Mouse (Mus musculus) embryonic facial prominence, embryonic 11.5 days (tissue): Measurements from ENCODE around the gene Lsr. TPM values are rescaled to one million over a fixed set of nuclear protein-coding genes. Genes with fewer than 3 reads are reported as not detected.
A peak's percentile ranks its signal among the peaks of the same experiment; 100 is the strongest.

Source experiments
- ATAC-seq: fragments of 200-750 bp; cut with Nextera tagmentation; replicated peaks from 2 replicates; pipeline ENCODE4 v1.8.0; 2017; ENCODE audit warnings: low read depth; ENCODE audit not compliant: insufficient number of reproducible peaks, low FRiP score, low TSS enrichment
- DNase-seq: peaks from one replicate; pipeline ENCODE4 v3.0.0-alpha.2; 2015; ENCODE audit warnings: low spot score
- H3K27ac ChIP-seq: fragments of 300-500 bp; sonication (generic); replicated peaks from 2 replicates; pipeline ENCODE4 v1.5.1; 2014; ENCODE audit warnings: mild to moderate bottlenecking, low read depth, low read length, control low read depth
- H3K27me3 ChIP-seq: fragments of 300-500 bp; sonication (generic); 2 replicates; pipeline ENCODE4 v1.6.1; 2014; ENCODE audit warnings: mild to moderate bottlenecking, low read length, moderate library complexity, mixed read lengths; ENCODE audit not compliant: control insufficient read depth, insufficient read depth
- H3K36me3 ChIP-seq: fragments of 300-500 bp; sonication (generic); replicated peaks from 2 replicates; pipeline ENCODE4 v1.6.1; 2014; ENCODE audit warnings: low read depth, mild to moderate bottlenecking, low read length, moderate library complexity, mixed read lengths; ENCODE audit not compliant: control insufficient read depth, insufficient read depth
- H3K4me1 ChIP-seq: fragments of 300-500 bp; sonication (generic); 2 replicates; pipeline ENCODE4 v1.6.1; 2014; ENCODE audit warnings: low read length, mixed read lengths; ENCODE audit not compliant: control insufficient read depth, insufficient read depth
- H3K4me2 ChIP-seq: fragments of 300-500 bp; sonication (generic); 2 replicates; pipeline ENCODE4 v1.6.1; 2014; ENCODE audit warnings: low read depth, mild to moderate bottlenecking, control low read depth, low read length, moderate library complexity
- H3K4me3 ChIP-seq: fragments of 300-500 bp; sonication (generic); 2 replicates; pipeline ENCODE4 v1.5.1; 2014; ENCODE audit warnings: low read depth, low read length, control low read depth
- H3K9ac ChIP-seq: fragments of 300-500 bp; sonication (generic); replicated peaks from 2 replicates; pipeline ENCODE4 v1.6.1; 2014; ENCODE audit warnings: mild to moderate bottlenecking, control low read depth, low read length
- H3K9me3 ChIP-seq: fragments of 300-500 bp; sonication (generic); replicated peaks from 2 replicates; pipeline ENCODE4 v1.6.1; 2016; ENCODE audit warnings: mild to moderate bottlenecking, low read length, inconsistent platforms, mixed read lengths; ENCODE audit not compliant: control insufficient read depth
- WGBS: fragments of 180-500 bp; shearing (Covaris S2); extraction: QIAGEN DNeasy Blood & Tissue Kit; methylation state at CpG from one replicate; pipeline ENCODE4 v1.1.7; 2014; 5-methylcytosine and 5-hydroxymethylcytosine counted together
- polyA plus RNA-seq: library from polyadenylated mRNA; unstranded; fragments of >200 nt; fragmentation: Nextera tagmentation; extraction: Ambion mirVana; gene quantifications from 2 replicates; pipeline ENCODE4 v1.2.1, GENCODE M21; 2014

Gene Lsr
- polyA plus RNA-seq, 1 experiment from 2014 or later: 18.9 TPM

DNA sequence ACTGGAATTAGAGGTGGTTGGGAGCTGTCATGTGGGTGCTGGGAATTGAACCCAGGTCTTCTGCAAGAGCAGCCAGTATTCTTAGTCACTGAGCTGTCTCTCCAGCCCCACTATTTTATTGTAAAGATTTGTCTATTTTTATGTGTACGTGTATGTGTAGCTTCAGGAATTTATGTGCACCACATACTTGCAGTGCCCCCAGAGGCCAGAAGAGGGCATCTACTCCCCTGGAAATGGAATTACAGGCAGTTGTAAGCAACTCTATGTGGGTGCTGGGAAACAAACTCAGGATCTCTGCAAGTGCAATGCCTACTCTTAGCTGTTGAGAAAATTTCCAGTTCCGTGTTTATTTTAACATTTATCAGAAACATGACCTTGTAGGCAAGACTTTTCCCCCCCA is 23.2 kb upstream of the Lsr start:
- no peak for ATAC-seq
- no peak overlapping the region for H3K9ac ChIP-seq
- H3K36me3 ChIP-seq: no peaks in the 10 kb centered on the region
- H3K4me2 ChIP-seq: no peak overlapping the region
- H3K9me3 ChIP-seq: no peaks in the 10 kb centered on the region; the same call in 1 of the 2 replicates
- H3K27ac ChIP-seq: no peak overlapping the region
- no peaks in the 10 kb centered on the region for H3K4me1 ChIP-seq
- DNase-seq: no peak
- H3K27me3 ChIP-seq: no peaks in the 10 kb centered on the region
- WGBS: 91% methylated on average over 2 of the region's 2 CpGs
- no peak overlapping the region for H3K4me3 ChIP-seq

DNA sequence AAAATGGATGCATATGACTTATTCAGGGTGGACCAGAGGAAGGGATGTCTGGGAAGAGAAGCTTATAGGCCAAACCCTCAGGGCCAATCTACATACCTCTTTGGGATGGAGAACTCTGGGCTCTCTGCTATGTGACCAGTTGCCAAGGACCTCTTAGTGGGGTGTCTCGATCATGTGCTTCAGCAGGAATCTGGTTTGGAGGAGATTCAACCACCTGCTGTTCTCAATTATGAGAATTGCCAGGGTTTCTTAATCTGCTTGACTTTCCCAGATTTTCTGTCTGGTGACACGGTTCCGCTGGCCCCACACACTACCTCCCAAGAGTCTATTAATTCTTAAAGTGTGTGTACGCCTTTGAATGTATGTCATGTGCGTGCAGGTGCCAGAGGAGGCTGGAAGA is 20.7 kb upstream of the Lsr start:
- H3K9ac ChIP-seq: no peak overlapping the region
- no peak overlapping the region for H3K4me3 ChIP-seq
- WGBS: 87% methylated on average over 5 of the region's 5 CpGs
- H3K36me3 ChIP-seq: no peaks in the 10 kb centered on the region
- H3K27me3 ChIP-seq: no peaks in the 10 kb centered on the region
- no peak for ATAC-seq
- no peaks in the 10 kb centered on the region; the same call in 1 of the 2 replicates for H3K9me3 ChIP-seq
- H3K27ac ChIP-seq: no peak overlapping the region
- no peak overlapping the region for H3K4me2 ChIP-seq
- H3K4me1 ChIP-seq: no peaks in the 10 kb centered on the region
- no peak for DNase-seq

DNA sequence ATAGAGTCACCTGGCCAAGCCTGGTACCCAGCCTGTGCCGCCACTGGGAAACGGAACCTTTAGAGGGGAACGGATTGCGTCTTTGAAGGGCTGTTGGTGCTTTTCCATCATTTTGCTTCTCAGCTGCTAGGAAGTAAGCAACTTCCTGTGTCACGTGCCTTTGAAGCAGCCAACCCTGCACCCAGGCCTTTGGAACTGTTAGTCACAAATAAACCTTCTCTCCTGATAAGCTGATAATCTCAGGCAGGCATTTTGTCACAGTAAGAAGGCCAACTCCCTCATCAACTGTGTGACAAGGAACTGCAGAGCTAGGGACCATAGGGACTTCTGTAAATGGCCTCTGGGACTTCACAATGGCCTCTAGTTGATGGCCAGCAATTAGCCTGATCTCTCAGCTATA is 18.9 kb upstream of the Lsr start:
- DNase-seq: no peak
- Histone ChIP-seq H3K36me3 (no peaks in the 10 kb centered on the region), H3K27ac (no peak overlapping the region), H3K4me1 (no peaks in the 10 kb centered on the region), H3K9me3 (no peaks in the 10 kb centered on the region; the same call in 1 of the 2 replicates), H3K4me2 (no peak overlapping the region), H3K27me3 (no peaks in the 10 kb centered on the region), H3K9ac (no peak overlapping the region), H3K4me3 (no peak overlapping the region)
- 82% methylated on average over 5 of the region's 5 CpGs for WGBS
- ATAC-seq: no peak

DNA sequence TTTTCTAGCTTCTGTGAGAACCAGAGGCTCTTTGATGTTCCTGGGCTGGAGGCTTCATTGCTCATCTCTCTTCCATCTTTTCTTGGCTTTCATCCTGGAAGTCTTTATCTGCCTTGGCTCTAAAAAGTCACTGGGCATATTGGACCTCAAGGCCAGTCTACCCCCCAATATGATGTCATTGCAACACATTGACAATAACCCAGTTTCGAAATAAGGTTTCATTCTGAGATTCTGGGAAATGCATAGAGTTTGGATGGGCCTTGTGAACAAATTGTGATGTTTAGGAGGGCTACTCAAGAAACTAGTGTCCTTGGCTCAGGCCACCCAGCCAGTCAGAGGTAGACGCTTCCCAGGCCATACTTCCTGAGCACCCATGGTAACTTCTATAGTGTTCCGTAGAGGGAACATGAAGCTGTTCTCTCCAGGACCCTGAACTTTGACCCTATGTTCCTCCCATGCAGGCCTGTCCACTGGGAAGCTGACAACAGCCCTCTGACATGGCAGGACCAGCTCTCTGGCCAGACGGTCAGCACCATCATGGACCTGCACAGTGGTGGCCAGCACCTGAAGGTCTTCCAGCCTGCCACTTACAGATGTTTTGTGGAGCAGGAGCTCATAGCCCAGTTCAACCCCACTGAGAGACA is 15.4 kb upstream of the Lsr start:
- Histone ChIP-seq H3K9me3 (no peaks in the 10 kb centered on the region), H3K4me1 (no peaks in the 10 kb centered on the region), H3K36me3 (no peaks in the 10 kb centered on the region), H3K9ac (no peak overlapping the region), H3K4me3 (no peak overlapping the region), H3K27me3 (no peaks in the 10 kb centered on the region), H3K4me2 (no peak overlapping the region), H3K27ac (no peak overlapping the region)
- 80% methylated on average over 4 of the region's 4 CpGs for WGBS
- DNase-seq: no peak
- ATAC-seq: no peak

DNA sequence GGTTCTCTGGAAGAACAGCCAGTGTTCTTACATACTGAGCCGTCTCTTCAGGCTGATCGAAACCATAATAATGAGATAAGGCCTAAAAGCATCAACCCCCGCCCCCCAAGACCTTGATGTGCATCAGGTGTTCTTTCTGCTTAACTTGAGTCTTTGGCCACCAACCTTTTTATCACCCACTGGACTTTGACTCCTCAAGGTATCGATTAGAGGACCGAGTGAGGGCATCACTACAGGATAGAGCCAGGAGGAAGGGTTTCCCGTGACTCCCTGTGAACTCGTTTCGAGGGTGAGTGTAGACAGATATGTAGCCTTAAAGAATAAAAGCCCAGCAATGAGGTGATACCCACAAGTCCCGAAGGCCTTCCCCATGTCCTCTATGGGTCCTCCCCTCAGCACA is 12.1 kb upstream of the Lsr start:
- no peaks in the 10 kb centered on the region for H3K27me3 ChIP-seq
- H3K27ac ChIP-seq: no peak overlapping the region
- H3K36me3 ChIP-seq: no peaks in the 10 kb centered on the region
- no peaks in the 10 kb centered on the region for H3K4me1 ChIP-seq
- H3K9ac ChIP-seq: no peak overlapping the region
- no peaks in the 10 kb centered on the region for H3K9me3 ChIP-seq
- no peak for DNase-seq
- H3K4me2 ChIP-seq: no peak overlapping the region
- ATAC-seq: no peak
- no peak overlapping the region for H3K4me3 ChIP-seq
- WGBS: 79% methylated on average over 9 of the region's 9 CpGs

DNA sequence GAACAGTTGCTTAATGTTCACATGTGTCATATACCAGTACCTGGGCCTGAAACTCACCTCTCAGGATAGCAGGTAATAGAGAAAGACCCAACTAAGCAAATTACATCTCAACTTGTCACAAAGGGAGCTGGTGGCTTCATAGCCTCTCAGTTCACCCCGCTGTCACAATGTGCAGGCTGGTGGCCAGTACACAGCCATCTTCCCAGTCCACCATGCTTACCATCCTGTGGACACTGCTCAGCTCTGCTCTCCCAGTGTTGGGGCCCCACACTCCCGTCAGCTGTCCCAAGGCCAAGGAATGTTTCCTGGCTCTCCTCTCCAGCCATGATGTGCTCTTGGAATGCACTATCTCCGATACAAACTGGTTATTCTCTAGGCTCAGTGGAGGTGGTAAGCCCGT is 8.4 kb upstream of the Lsr start:
- Histone ChIP-seq H3K9me3 (no peaks in the 10 kb centered on the region), H3K36me3 (no peaks in the 10 kb centered on the region; the same call in 1 of the 2 replicates), H3K4me2 (no peak overlapping the region), H3K9ac (no peak overlapping the region), H3K27ac (no peak overlapping the region), H3K27me3 (no peaks in the 10 kb centered on the region), H3K4me3 (no peak overlapping the region), H3K4me1 (no peaks in the 10 kb centered on the region)
- ATAC-seq: no peak
- no peak for DNase-seq
- WGBS: 91% methylated on average over 4 of the region's 4 CpGs

DNA sequence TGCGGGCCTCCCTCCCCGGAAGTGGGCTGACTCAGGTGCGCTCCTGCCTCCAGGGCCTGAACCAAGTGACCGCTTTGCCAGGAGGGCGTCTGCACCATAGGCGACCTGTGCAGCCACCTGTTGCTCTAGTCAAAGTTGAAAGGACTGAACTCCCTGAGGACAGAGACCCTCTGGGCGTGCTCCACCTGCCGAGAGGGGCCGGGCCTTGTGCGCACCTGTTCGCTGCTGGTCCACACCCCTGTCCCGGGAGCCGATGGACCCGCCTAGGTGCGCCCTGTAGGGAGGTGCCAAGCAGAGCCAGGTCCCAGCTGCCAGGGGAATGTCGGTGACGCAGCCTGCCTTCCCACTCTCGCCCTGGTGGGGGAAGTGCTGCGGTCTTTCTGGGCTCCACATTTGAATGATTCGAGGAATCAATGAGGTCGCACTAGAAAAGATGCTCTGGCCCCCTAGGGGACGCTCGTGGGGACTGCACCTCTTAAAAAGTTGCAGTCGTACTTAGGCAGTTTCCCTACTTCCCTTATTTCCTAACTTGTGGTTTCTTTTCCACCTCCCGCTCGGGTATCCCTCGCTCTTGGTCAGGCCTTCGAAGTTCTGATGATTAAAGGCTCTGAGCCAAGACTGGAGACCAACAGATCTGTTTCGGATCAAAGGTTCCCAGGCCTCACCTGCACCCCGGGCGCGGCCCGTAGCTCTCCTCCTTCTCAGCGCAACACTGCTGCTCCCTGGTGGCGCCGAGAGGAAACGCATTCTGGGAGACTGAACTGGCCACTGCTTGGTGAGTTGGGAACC is 431 bp upstream of the Lsr start, which contains the start of gene Fam187b:
TSS of gene Fam187b (plus strand) at position 290 of the 789 bp plus-strand sequence.
- no peaks in the 10 kb centered on the region for H3K9me3 ChIP-seq
- peak within 1 kb of the TSS; percentile 53 for H3K9ac ChIP-seq
- WGBS: 0% methylated on average over 36 of the region's 37 CpGs
- peak within 1 kb of the TSS; percentile 39 for H3K4me3 ChIP-seq
- H3K36me3 ChIP-seq: no peaks in the 10 kb centered on the region
- DNase-seq: peak; percentile 88
- no peak within 1 kb of the TSS for H3K27ac ChIP-seq
- H3K4me1 ChIP-seq: no peaks in the 10 kb centered on the region
- H3K4me2 ChIP-seq: peak within 1 kb of the TSS; percentile 59
- ATAC-seq: peak; percentile 83
- H3K27me3 ChIP-seq: peaks cover 20% of the 10 kb centered on the region
